Mouse (Mus musculus) lung, postnatal 0 days (tissue): Measurements from ENCODE around the gene Zmat3.

ENCODE experiments used
- CTCF ChIP-seq: IDR thresholded peaks from 2 replicates; pipeline ENCODE4 v1.5.1; 2016; ENCODE audit warnings: antibody characterized with exemption, mild to moderate bottlenecking
- EP300 ChIP-seq: IDR thresholded peaks from 2 replicates; pipeline ENCODE4 v1.6.1; 2016; ENCODE audit warnings: antibody characterized with exemption, mild to moderate bottlenecking, control low read depth

DNA sequence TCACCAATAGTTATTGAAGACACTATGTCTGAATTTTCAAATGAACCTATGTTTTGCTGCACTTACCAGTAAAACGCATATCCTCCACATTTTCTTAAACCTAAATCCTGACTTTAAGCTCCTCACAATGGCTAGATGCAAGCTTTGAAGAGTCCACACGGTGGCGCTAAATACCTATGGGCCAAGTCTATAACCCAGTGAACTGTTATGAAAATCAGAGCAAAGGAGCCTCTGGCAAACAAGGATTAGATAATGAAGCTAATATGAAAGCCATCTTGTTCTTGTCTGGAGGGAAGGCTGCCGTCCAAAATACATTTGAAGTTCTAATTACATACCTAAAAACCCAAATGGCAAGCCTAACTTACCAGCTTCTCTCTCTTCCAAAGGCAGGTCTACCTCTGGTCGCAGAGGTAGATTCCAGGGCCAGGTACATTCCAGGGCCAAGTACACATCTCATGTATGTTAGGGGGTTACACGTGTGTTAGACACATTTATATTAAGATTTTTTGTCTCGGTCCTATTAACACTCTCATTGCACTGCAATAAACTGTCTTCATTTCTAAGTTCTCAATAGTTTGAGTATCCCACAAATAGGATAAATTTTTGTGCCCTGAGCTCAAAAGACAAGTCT lies 32.2 kb downstream of the Zmat3 start:
- TF ChIP-seq CTCF (peak; percentile 98), EP300 (0 out of 2 replicates have a peak, but pooled peaks have one; percentile 10)
